Comparison of ENCODE assay signal across 8 mouse cellular contexts in genomic region chr5:100430076-100430390, GRCm38 (mm10). TPM values are rescaled to one million over a fixed set of nuclear protein-coding genes. Genes with fewer than 3 reads are reported as not detected.
A peak's percentile ranks its signal among the peaks of the same experiment; 100 is the strongest.
DNase-seq lines count a peak whose midpoint lies in the region; ATAC-seq and TF ChIP-seq lines count a peak whose summit lies in the region.

No protein-coding gene starts in this region.

- no peak for TF ChIP-seq POLR2A in liver, adult 2 months (IDR thresholded peaks at IDR 0.05; ENCODE audit: extremely low read depth, insufficient read depth, low read length)
- no peak for TF ChIP-seq POLR2A in myocyte (IDR thresholded peaks at IDR 0.05; ENCODE audit: insufficient read length, low read depth)

- peaks cover 10% of the 10 kb centered on the region; the same call in 1 of the 2 replicates for H3K79me2 ChIP-seq in liver, adult 2 months (ENCODE audit: control insufficient read depth, insufficient read depth, low read length)
- H3K79me2 ChIP-seq in myocyte (ENCODE audit: control insufficient read depth, insufficient read depth) = peaks cover 42% of the 10 kb centered on the region

- peaks cover 10% of the 10 kb centered on the region for H3K4me1 ChIP-seq in liver, adult 2 months (ENCODE audit: control insufficient read depth, insufficient read depth, low read length)
- H3K4me1 ChIP-seq in embryonic facial prominence, embryonic 11.5 days (ENCODE audit: control insufficient read depth, insufficient read depth, low read length) = no peaks in the 10 kb centered on the region
- peaks cover 24% of the 10 kb centered on the region for H3K4me1 ChIP-seq in intestine, embryonic 15.5 days (replicated peaks)

- no peaks in the 10 kb centered on the region for H3K27me3 ChIP-seq in liver, adult 2 months (ENCODE audit: control insufficient read depth, insufficient read depth, low read length)
- no peaks in the 10 kb centered on the region for H3K27me3 ChIP-seq in embryonic facial prominence, embryonic 11.5 days (ENCODE audit: control insufficient read depth, insufficient read depth, low read length)
- no peaks in the 10 kb centered on the region for H3K27me3 ChIP-seq in intestine, embryonic 15.5 days (replicated peaks)
- H3K27me3 ChIP-seq in myocyte (ENCODE audit: control insufficient read depth, insufficient read depth, insufficient read length) = no peaks in the 10 kb centered on the region

- H3K27ac ChIP-seq in liver, adult 2 months (replicated peaks; ENCODE audit: insufficient read depth, low read depth, low read length) = peak overlapping the region; percentile 76
- H3K27ac ChIP-seq in embryonic facial prominence, embryonic 11.5 days (replicated peaks; ENCODE audit: low read depth, low read length) = peak overlapping the region; percentile 56; the same call in 1 of the 2 replicates
- peak overlapping the region; percentile 88 for H3K27ac ChIP-seq in intestine, embryonic 15.5 days

- no peak for ATAC-seq in embryonic facial prominence, embryonic 11.5 days (replicated peaks; ENCODE audit: insufficient number of reproducible peaks, low FRiP score, low TSS enrichment, low read depth)
- ATAC-seq in intestine, embryonic 15.5 days = peak; percentile 23
- ATAC-seq in monocyte, adult 5-6 weeks (replicated peaks; ENCODE audit: insufficient number of reproducible peaks, low FRiP score, low TSS enrichment, poor library complexity, severe bottlenecking) = no peak

- peak overlapping the region; percentile 83 for H3K4me3 ChIP-seq in liver, adult 2 months (ENCODE audit: insufficient read depth, low read depth, low read length)
- peak overlapping the region; percentile 74 for H3K4me3 ChIP-seq in embryonic facial prominence, embryonic 11.5 days (ENCODE audit: low read depth, low read length)
- peak overlapping the region; percentile 84 for H3K4me3 ChIP-seq in intestine, embryonic 15.5 days (replicated peaks)
- H3K4me3 ChIP-seq in myocyte = peak overlapping the region; percentile 78

- peaks cover 13% of the 10 kb centered on the region; the same call in 1 of the 2 replicates for H3K36me3 ChIP-seq in liver, adult 2 months (ENCODE audit: control insufficient read depth, insufficient read depth, low read length)
- no peaks in the 10 kb centered on the region; the same call in 1 of the 2 replicates for H3K36me3 ChIP-seq in embryonic facial prominence, embryonic 11.5 days (replicated peaks; ENCODE audit: control insufficient read depth, insufficient read depth, low read depth, low read length)
- H3K36me3 ChIP-seq in intestine, embryonic 15.5 days = peaks cover 3% of the 10 kb centered on the region; the same call in 1 of the 2 replicates
- H3K36me3 ChIP-seq in myocyte (ENCODE audit: control insufficient read depth, insufficient read depth) = peaks cover 26% of the 10 kb centered on the region

- WGBS in liver, adult 2 months = 2% methylated on average over 11 of the region's 11 CpGs
- WGBS in embryonic facial prominence, embryonic 11.5 days = 7% methylated on average over 11 of the region's 11 CpGs
- 3% methylated on average over 11 of the region's 11 CpGs for WGBS in intestine, embryonic 15.5 days

- peak overlapping the region; percentile 57 for H3K4me2 ChIP-seq in embryonic facial prominence, embryonic 11.5 days (ENCODE audit: low read depth, low read length)
- peak overlapping the region; percentile 70 for H3K4me2 ChIP-seq in intestine, embryonic 15.5 days (replicated peaks)
- peak overlapping the region; percentile 78 for H3K4me2 ChIP-seq in myocyte (ENCODE audit: low read depth)

- H3K9ac ChIP-seq in liver, adult 2 months (ENCODE audit: low read depth, low read length) = peak overlapping the region; percentile 89
- peak overlapping the region; percentile 87 for H3K9ac ChIP-seq in embryonic facial prominence, embryonic 11.5 days (replicated peaks; ENCODE audit: low read length)
- peak overlapping the region; percentile 95 for H3K9ac ChIP-seq in intestine, embryonic 15.5 days

- no peak for TF ChIP-seq CTCF in liver, adult 2 months (IDR thresholded peaks at IDR 0.05; ENCODE audit: low read depth, low read length)

- no peak for DNase-seq in liver, adult 2 months (ENCODE audit: extremely low read depth, low read depth, low spot score)
- DNase-seq in liver = no peak
- DNase-seq in embryonic facial prominence, embryonic 11.5 days (ENCODE audit: low spot score) = no peak
- DNase-seq in yolk sac, embryonic 10.5 days (ENCODE audit: low spot score) = no peak
- DNase-seq in cerebellum, adult 8-10 months = no peak

- no peaks in the 10 kb centered on the region for H3K9me3 ChIP-seq in embryonic facial prominence, embryonic 11.5 days (replicated peaks; ENCODE audit: control insufficient read depth, low read length)
- no peaks in the 10 kb centered on the region for H3K9me3 ChIP-seq in intestine, embryonic 15.5 days

- peak overlapping the region; percentile 56 for H3ac ChIP-seq in myocyte (ENCODE audit: control insufficient read depth, insufficient read length)

TF ChIP-seq in myocyte, 11 proteins besides CTCF, POLR2A, EP300 and RAD21:
- no peak for TF ChIP-seq CEBPB (IDR thresholded peaks at IDR 0.05; ENCODE audit: insufficient read depth, poor library complexity, severe bottlenecking)
- no peak for TF ChIP-seq MYOD1 (IDR thresholded peaks at IDR 0.05; ENCODE audit: control insufficient read depth in 1 of 3, insufficient read length in 2 of 3, low read depth in 2 of 3)
- TF ChIP-seq MAX (IDR thresholded peaks at IDR 0.05; ENCODE audit: low read depth) = peak; percentile 3
- no peak for TF ChIP-seq E2F4 (IDR thresholded peaks at IDR 0.05; ENCODE audit: insufficient read depth)
- TF ChIP-seq USF1 (IDR thresholded peaks at IDR 0.05; ENCODE audit: low read depth) = no peak
- no peak for TF ChIP-seq POLR2AphosphoS2 (IDR thresholded peaks at IDR 0.05; ENCODE audit: insufficient read length, low read depth)
- TF ChIP-seq TCF12 (IDR thresholded peaks at IDR 0.05; ENCODE audit: insufficient read depth, poor library complexity, severe bottlenecking) = no peak
- no peak for TF ChIP-seq REST (IDR thresholded peaks at IDR 0.05; ENCODE audit: insufficient read depth, insufficient read length)
TF ChIP-seq in myocyte: peak in this region for 1.

RNA-seq across cellular contexts. Expression of gene Sec31a, which starts 14.0 kb away (rescaled TPM):
- 76.1 and 84.8 TPM in 2 replicates for total RNA-seq in liver, adult 2 months (2014; rRNA removed)
- polyA plus RNA-seq in liver, adult 2 months (2012; rRNA removed) = 162 and 188 TPM in 2 replicates
- polyA plus RNA-seq in embryonic facial prominence, embryonic 11.5 days (2014; fragmentation: Nextera tagmentation; extraction: Ambion mirVana) = 118 and 120 TPM in 2 replicates
- polyA plus RNA-seq in intestine, embryonic 15.5 days (2015; fragmentation: Nextera tagmentation; extraction: Ambion mirVana) = 179 and 181 TPM in 2 replicates
- 168 TPM for polyA plus RNA-seq in myocyte (2012; fragmentation: generic; extraction: Trizol)
- total RNA-seq in monocyte, adult 5-6 weeks (2017) = 63.0 to 72.7 TPM (median 72.6 TPM) in 3 replicates
